Mouse (Mus musculus) testis, adult 2 months (tissue): ENCODE measurements at regions not wholly inside any gene's neighbourhood (a gene's known extent, or its start where the extent isn't known, plus 50 kb on each side); places are given as distances from the start of the nearest gene placed in this dataset.

Experiments used
- H3K27ac ChIP-seq: fragments of 200-500 bp; 2 replicates; pipeline ENCODE4 v1.5.1; 2012; ENCODE audit warnings: low read depth, low read length; ENCODE audit not compliant: control insufficient read depth, insufficient read depth
- H3K27me3 ChIP-seq: fragments of 200-500 bp; 2 replicates; pipeline ENCODE4 v1.6.1; 2012; ENCODE audit warnings: mild to moderate bottlenecking, low read length, moderate library complexity; ENCODE audit not compliant: control insufficient read depth, insufficient read depth
- H3K36me3 ChIP-seq: fragments of 200-500 bp; 2 replicates; pipeline ENCODE4 v1.6.1; 2012; ENCODE audit warnings: mild to moderate bottlenecking, low read length; ENCODE audit not compliant: control insufficient read depth, insufficient read depth
- H3K4me1 ChIP-seq: fragments of 200-500 bp; 2 replicates; pipeline ENCODE4 v1.6.1; 2012; ENCODE audit warnings: low read length; ENCODE audit not compliant: control insufficient read depth, insufficient read depth
- H3K4me3 ChIP-seq: fragments of 200-500 bp; 2 replicates; pipeline ENCODE4 v1.5.1; 2012; ENCODE audit warnings: low read depth, mild to moderate bottlenecking, low read length, moderate library complexity, mixed read lengths; ENCODE audit not compliant: control insufficient read depth
- CTCF ChIP-seq: fragments of 200-500 bp; IDR thresholded peaks from 2 replicates; pipeline ENCODE4 v1.5.1; 2012; ENCODE audit warnings: low read depth, mild to moderate bottlenecking, inconsistent platforms, low read length, moderate library complexity; ENCODE audit not compliant: control insufficient read depth, insufficient read depth, insufficient replicate concordance
- POLR2A ChIP-seq: fragments of 200-500 bp; IDR thresholded peaks from 2 replicates; pipeline ENCODE4 v1.6.1; 2012; ENCODE audit warnings: low read depth, mild to moderate bottlenecking, inconsistent platforms, low read length, moderate library complexity; ENCODE audit not compliant: control insufficient read depth

GRCm38 (mm10) chr17:63807590-63808228, 55.2 kb upstream of the Fer start:
- no peak overlapping the region for H3K27ac ChIP-seq
- H3K4me1 ChIP-seq = no peaks in the 10 kb centered on the region
- H3K4me3 ChIP-seq = no peak overlapping the region
- H3K36me3 ChIP-seq = no peaks in the 10 kb centered on the region
- TF ChIP-seq CTCF = no peak
- TF ChIP-seq POLR2A = no peak
- H3K27me3 ChIP-seq = no peaks in the 10 kb centered on the region

GRCm38 (mm10) chr17:63808756-63809155, 54.1 kb upstream of the Fer start:
- no peaks in the 10 kb centered on the region for H3K36me3 ChIP-seq
- peak overlapping the region; percentile 37; the same call in 1 of the 2 replicates for H3K4me3 ChIP-seq
- no peaks in the 10 kb centered on the region for H3K27me3 ChIP-seq
- TF ChIP-seq CTCF (no peak), POLR2A (no peak)
- no peak overlapping the region for H3K27ac ChIP-seq
- H3K4me1 ChIP-seq = no peaks in the 10 kb centered on the region

GRCm38 (mm10) chr17:63811246-63811785, 51.5 kb upstream of the Fer start:
- no peak for TF ChIP-seq POLR2A
- TF ChIP-seq CTCF = no peak
- H3K27ac ChIP-seq = no peak overlapping the region
- no peaks in the 10 kb centered on the region for H3K36me3 ChIP-seq
- no peaks in the 10 kb centered on the region for H3K4me1 ChIP-seq
- H3K27me3 ChIP-seq = no peaks in the 10 kb centered on the region
- H3K4me3 ChIP-seq = no peak overlapping the region

- TF ChIP-seq CTCF (no peak), POLR2A (no peak)
- Histone ChIP-seq H3K4me3 (no peak overlapping the region), H3K4me1 (no peaks in the 10 kb centered on the region), H3K36me3 (no peaks in the 10 kb centered on the region), H3K27me3 (no peaks in the 10 kb centered on the region), H3K27ac (no peak overlapping the region)
These were observed 50.3 kb upstream of the Fer start for GRCm38 (mm10) chr17:63812586-63812985.
